1 mouse cellular context compared by ENCODE assay signal in the genomic region with DNA sequence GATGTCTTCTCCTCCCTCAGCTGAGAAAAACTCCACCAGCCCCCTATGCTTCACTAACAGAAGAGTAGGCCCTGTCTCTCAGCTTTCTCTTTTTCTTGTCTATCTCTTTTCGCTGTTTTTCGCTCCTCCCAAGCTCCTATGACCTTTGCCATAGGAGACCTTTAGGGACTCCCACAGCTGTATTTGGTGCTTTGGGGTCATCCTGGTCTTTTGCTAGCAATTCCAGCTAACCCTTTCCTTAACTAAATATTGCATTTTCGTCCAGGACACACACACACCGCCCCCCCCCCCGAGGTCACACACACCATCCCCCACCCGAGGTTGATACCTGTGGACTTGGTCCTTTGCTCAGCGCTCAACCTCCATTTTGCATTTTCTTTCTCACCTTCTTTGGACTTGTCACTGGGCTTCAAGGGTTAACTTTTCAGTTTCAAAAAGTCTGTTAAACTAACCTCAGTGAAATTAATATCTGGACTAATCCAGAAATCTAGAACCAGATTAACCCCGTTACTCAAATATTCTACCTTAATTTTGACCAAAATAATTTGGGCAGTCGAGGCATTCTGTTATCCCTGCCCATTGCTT.
TF ChIP-seq lines count a peak whose summit lies in the region.

No protein-coding gene starts in this region.

TF ChIP-seq in ES-E14, 5 proteins besides CTCF, POLR2A, EP300 and RAD21:
- TF ChIP-seq ZNF384 (IDR thresholded peaks at IDR 0.05; ENCODE audit: low read depth, low read length): no peak
- TF ChIP-seq CHD2 (IDR thresholded peaks at IDR 0.05; ENCODE audit: low read depth, low read length): no peak
- TF ChIP-seq HCFC1 (IDR thresholded peaks at IDR 0.05; ENCODE audit: borderline replicate concordance, insufficient read depth, low read length): no peak
- no peak for TF ChIP-seq ZC3H11A (IDR thresholded peaks at IDR 0.05; ENCODE audit: borderline replicate concordance, low read depth, low read length)
- no peak for TF ChIP-seq MAFK (IDR thresholded peaks at IDR 0.05; ENCODE audit: insufficient read depth, low read depth, low read length)
